Mouse (Mus musculus) kidney, postnatal 36 days (tissue): ENCODE measurements around the gene Ivd.

ENCODE experiments used
- DNase-seq, 2 experiments: peaks; one replicate each; pipeline ENCODE4 v3.0.0; 2021 to 2022; ENCODE audit warnings: mixed read lengths in 2 of 2

The Ivd gene

DNA sequence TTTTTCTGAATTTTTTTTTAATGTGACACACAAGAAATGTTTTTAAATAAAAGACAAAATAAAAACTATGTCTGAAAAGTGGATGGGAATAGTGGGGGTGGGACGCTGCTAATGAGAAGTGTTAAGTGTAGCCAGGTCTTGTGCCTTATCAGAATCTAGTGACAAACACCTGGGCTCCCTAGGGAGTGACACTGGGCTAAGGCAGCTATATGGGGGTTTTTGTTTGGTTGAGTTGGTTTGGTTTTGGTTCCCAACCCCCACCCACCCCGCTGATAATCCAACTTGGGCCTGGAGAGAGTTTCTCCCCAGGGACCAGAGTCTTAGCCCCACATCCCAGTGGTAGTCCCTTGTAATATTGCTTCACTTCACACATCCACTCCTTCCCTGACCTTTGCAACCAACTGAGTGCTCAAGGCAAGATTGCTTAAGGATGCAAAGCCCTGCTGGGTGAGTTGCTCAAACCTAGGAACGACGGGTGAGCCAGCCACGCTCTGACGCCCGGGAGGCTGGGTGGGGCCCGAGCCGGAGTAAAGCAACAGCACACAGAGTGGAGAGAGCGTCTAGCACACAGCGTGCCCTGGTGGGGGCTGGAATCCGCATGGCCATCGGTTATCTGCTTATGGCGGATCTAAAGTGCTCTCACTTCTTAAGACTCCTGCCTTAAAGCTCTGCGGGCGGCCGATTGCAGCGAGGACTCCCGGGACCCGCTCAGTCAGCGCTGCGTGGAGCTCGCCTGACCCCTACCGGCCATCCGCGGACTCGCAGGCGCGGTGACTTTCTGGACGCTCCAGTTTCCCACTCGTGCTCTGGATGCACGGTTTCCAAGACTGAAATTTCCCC is 21.3 kb downstream of the Ivd start:
- peak; percentile 77 to 93 for DNase-seq

DNA sequence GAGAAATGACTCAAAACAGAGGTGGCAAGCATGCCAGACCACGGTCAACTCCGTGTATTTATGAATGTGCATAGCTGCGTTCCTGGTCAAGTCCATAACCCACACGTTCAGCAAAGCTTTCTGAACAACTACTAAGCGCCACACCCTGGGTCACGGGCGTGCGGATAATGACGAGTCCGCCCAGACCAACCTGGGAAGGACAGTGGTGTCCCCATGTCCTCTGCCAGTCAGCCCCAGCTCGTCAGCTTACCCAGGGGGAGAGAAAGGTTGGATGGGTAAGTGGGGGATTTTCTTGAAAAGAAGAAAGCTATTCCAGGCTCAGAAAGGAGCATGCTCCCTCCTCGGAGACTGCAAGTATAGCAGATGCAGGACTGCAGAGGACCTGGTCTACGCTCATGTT is 25.7 kb downstream of the Ivd start:
- DNase-seq: no peak

DNA sequence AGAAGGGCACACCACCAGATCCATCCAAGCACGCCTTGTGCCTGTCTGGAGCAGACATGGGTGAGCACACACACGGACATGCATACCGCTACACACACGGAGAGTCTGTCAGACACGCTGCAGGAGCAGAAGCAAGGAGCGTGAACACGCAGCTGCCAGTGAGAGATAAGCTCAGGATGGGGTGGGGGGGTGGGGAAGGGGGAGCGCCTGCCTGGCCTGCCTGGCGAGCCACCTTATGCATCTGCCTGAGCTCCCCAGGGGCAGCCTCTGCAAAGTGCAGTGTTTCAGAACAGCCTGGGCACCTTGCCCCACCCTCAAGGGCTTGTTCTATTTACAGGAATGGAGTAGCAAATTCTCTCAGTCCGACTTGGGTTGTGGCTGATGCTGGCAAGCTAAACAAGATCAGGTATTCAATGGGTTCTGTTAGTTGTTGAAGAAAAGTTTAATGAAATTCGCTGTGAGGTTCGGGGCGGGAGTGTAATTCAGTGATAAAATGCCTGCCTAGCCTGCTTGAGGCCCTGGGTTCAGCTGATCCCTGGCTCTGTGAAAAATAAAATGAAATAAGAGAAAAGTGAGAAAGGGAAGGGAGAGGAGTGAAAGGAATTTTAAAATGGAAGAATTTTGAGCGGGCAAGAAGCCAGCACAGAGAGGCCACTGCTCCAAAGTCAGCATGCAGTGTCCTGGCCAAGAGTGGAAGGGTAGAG is 26.2 kb downstream of the Ivd start:
- DNase-seq: peak in 1 of 2 experiments; percentile 36

DNA sequence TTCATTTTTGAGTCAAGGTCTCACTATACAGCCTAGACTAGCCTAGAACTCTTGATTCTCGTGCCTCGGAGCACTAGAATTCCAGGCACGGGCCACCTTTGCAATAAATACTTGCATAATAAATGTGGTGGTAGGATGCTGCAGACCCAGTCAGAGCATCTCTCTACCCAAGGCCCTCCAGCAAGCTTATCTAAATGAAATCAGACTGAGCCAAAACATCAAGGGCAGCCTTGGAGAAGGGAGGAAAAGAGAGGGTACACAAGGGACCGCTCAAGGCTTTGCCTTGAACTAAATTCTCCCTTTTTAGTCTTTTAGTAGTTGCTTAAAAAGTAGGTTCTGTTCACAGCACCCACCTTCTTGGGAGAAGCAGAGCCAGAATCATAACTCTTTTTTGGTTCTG is 29.4 kb downstream of the Ivd start:
- DNase-seq: no peak

DNA sequence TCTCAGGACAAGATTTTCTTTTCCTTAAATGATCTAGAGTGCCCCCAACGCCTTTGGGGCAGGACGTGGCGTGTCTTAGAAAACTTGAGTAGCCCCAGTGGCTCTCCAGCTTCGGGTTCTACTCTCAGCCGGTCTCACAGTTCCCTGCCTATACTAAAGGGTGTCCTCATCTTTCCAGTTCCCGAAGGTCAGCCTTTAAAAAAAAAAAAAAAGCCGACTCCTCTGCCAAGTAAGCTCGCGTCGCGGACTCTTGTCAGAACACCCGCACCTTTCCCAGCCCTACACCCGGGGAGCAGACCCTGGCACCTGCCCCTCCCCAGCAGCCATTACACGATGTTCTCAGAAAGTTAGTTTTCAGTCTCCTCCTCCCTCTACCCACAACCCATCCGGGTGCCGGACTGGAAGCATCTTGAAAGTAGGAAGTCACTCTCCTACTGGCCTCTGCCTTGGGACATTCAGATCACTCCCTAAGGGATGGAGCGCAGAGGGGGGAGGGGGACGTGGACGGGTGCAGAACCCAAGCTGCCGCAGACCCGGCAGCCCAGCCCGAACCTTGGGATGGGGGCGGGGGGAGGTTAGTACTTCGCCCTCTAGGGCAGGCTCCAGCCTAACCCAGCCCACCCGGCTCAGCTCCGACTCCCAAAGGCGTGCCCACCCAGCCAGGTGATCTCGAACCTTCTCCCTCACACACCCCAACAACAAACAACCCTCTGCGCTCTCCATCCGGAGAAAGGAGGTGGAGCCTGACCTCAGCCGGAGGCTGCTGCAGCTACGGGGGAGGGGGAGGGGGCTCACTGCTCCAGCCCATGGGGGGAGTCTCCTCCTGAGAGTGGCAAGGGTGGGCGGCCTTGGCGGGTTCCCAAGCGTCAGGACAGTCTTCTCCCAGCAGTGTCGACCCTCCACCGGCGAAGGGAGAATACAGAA is 34.5 kb downstream of the Ivd start:
- DNase-seq: peak in 1 of 2 experiments; percentile 59

DNA sequence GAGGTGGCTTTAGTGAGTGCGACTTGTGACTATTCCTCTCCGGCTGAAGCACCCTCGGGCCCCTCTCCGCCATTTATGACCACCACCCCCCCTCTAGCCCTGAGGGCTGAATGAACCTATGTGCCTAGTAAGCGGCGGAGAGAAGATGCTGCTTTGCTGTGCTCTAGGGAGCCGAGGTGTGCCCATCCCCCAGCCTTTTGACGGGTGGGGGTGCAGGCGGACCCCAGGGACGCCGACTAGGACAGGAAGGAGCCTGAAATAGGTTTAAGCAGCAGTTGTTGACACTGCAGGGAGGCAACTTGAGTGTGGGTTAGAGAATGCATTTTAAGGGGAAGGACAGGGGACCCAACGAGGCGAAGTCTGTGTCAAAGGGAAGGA is 35.1 kb downstream of the Ivd start:
- DNase-seq: no peak

DNA sequence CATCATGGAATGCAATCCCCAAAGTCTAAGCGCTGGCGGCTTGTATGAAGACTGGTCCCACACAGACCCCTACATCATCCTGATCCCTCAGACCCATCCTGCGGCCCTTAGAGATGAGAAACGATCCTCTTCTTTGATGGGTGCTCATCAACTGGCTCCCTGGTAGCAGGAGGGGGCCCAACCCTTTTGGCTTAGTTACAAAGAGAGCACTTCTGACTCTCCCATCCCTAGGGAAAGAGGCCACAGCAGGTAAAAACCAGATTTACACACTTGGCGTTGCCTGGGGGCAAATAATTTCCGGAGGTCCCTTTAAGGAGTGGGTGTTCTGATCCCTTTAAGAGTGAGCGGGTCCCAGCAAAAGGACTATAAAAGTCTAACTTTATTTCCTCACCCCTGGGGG is 35.6 kb downstream of the Ivd start:
- no peak for DNase-seq

DNA sequence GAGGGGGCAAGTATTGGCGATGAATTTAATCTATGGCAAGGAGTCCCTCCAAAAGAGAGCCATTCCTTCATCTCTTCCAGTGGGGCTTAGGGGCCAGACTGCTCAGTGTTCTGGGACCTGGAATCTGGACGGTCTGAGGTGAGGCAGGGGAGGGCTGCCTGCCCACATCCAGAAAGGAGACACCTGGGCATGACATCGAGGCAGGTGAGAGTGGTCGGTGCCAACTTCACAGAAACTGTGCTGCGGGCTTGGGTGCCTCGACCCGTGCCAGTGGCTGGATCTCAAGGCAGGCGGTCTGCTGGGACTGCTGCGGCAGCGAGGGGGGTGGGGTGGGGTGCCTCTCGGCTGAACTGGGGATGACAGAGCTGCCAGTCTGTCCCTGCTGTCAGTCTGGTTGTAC is 36.1 kb downstream of the Ivd start:
- no peak for DNase-seq

DNA sequence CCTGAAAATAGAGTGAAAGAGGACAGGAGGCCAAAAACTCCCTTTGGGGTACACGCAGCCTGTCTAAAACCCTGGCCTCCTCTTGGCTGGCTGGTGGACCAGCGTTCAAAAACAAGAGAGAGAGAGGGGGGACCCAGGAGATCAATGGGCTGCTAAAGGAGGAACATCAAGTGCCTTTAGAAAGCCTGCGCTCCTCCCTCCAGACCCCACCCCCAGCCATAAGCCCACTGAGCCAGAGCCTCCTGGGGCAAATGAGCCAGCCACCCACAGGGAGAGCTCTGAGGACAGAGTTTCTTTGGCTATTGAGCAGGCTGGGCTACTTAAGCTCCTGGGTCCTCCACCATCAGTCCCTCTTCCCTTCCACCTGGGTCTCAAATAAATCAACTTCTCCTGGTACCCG is 37.0 kb downstream of the Ivd start:
- no peak for DNase-seq

DNA sequence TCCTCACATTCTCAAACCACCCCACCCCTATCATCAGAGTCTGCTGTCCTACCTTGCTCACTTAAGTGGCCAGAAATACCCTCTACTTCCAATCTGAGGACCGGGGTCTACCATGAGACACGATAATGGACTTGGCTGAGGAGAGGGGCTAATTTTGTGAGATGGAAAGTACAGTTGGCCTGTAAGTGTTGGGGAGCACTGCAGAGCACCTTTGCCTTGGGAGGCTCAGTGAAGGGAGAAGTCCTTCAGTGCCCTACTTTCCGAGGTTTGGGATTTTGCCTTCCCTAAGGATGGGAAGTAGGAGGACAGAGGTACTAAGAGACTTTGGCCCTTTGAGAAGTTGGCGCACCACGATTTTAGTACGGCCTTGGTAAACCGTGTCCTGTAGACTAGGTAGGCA is 37.6 kb downstream of the Ivd start:
- no peak for DNase-seq

DNA sequence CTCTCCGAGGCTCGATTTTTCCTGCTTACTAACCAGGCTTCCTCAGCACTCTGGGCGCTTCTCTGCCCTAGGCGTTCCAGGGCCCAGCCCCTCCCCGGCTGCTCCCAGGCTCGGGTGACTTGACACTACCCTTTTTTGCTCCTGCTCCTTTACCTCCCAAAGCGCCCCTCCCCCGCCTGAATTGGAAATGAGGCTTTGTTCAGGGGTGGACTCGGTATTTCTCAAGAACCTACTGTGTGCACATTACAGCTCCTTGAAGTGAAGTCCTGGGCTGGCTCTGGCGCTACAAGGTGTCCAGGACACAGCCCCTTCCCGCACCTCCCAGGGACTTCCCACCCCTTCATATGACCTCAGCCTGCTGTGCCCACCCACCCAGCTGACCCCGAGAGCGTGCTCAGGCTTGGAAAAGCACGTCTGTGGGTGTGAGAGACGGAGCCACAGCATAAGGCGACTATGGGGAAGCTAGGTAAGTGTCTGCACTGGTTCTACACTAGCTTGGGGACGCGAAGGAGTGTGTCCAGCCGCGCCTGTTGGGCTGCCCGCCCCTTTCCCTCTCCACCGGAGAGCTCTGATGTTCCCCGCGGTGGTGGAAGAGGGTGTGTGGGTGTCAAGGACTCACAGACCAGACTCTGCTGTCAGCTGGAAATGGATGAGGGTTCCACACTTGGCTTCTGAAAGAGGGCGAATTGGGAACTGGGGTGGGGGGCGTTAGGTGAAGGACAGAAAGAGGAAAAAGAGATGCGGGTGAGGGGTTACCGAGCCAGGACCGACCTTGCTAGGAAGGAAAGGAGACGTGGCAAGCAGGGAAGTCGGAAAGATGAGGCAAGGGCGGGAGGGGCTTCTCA is 38.4 kb downstream of the Ivd start, which contains the start of gene Bahd1:
Gene Bahd1, plus strand, starts transcription at position 397 of the 845 bp plus-strand sequence.
- DNase-seq: peak in 1 of 2 experiments; percentile 64

DNA sequence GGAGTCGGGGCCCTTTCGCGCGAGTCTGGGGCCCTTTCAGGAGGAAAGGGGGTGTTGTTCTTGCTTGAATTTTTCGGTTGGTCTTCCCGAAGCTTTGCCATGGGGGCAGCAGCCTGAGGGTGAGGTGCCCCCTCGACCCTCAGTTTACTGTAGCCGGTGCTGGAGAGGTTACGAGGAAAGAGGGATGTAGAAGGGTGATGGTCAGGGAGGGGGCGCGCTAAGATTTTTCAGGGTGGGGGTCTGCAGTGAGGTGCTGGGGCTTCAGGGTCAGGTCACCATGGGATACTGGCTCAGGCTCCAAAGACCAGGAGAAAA is 39.0 kb downstream of the Ivd start:
- DNase-seq: no peak

DNA sequence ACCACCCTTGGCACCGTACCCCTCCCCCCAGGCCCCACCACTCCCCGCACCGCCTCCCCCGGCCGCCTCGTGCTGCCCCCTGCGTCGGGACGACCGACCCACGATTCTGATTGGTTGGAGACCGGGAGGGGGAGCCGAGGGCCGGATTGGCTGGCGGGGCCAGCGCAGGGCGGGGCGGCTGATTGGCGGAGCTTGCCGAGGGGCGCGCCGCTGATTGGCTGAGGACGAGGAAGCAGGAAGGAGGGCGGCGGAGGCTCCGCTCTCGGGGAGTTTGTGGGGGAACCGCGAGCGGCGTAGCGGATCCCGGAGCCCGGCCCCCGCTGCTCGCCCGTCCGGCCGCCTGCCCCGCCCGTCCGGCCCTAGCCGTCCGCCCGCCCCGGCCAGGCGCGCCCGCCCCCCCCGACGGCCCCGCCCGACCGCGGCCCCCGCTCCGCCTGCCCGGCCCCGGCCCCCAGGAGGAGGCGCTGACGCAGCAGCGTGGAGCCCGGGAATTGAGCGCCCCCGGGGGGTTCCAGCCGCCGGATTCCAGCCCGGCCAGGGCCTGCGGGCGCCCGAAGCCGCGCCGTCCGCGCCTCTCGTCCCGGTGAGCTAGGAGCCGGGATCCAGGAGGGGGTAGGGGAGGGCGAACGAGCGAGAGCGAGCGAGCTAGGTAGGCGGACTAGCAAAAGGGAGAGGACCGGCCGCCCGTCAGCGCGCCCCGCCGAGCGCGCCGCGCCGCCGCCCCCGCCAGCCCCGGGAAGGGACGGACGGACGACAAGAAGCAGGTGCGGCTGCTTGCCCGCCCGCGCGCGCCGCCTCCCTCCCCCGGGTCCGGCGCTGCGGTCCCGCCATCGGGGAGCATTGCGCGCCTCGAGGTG is 39.6 kb downstream of the Ivd start:
- DNase-seq: peak; percentile 98

DNA sequence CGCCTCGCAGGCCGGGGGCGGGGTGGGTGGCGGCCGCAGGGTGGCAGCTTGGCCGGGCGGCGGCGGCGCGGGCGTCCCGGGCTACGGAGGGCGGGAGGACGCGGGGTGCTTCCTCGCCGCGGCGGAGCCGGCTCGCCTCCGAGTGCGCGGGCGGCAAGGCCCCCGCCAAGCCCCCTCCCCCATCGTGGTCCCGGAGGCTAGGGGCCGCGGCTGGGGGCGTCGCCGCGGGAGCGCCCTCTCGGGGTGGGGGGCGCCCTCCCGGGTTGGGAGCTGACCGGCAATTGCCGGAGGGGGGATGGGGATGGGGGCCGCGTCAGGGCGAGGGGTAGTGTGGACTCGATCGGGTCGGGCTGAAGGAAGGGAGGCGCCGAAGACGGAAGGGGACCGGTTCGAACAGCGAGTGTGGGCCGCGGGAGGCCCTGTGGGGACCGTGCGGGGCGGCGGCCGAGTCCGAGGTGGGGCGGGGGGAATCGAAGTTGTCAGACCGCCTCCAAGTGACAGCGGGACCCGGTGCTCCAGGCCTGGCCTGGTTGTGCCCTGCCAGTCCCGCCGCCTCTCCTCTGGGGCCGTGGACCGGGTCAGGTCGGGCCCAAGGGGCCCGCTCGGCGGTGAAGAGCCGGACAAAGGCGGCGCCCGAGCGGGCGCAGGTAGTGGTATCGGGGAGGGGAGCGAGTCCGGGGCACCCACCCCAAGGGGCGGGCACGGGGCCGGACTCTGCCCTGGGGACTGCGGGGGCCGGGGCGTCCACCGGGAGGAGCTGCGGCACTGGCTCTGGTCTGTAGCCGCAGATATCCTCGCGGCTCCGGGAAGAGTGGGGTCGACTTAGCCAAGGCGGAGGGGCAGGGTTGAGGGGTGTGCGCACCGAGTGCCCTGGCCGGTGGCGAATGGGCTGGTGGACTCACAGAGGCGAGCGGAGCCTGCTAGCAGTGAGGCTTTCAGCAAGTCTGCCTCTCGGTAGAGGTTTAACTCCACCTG is 40.6 kb downstream of the Ivd start:
- DNase-seq: peak; percentile 82 to 87

DNA sequence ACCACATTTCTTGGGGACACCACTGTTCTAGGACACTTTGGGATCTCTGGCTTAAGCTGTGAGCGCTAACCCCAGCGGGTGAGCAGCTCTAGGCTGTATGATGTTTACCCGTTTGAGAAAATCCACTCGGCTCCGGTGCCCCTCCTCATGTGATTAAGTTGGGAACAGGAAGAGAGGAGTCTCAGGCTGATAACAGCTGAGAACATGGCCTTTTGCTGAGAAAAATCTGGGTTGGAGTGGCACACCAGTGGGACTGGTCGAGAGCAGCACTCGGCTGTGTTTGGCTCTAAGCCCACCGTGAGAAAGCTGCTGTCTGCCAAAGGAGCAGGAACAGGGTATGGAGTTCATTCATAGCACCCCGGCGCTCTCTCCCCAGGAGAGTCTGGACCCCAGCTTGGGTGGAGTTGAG is 41.6 kb downstream of the Ivd start:
- DNase-seq: peak in 1 of 2 experiments; percentile 55

DNA sequence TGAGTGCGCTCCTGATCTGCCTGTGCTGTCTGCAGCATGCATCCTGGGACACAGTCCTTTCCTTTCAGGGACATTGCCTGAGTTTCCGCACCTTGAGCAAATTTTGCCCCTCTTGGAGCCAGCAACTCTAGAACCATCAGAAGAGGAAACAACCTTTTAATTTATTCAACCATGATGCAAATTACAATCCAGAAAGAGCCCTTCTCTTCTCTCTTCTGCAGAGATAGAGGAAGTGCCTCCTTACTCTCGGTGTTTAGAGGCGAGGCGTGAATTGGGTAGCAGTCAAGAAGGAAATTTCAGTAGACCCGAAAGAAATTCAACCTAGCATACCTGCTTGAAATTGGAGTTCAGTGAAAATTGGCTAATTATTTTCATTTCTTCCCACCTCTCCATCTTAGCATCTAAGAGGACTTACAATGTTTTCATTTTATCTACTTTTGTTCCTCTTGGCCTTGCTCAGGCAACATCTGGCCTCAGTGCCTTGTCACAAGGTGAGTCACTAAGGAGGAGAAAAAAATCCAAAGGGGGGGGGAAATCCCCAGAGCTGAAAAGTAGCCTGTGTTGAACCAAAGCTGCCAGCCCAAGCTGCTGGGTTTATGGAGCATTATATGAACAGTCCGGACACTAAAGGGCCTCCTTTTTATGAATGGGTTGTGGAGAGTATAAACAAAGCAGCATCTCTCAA is 43.8 kb downstream of the Ivd start:
- no peak for DNase-seq

DNA sequence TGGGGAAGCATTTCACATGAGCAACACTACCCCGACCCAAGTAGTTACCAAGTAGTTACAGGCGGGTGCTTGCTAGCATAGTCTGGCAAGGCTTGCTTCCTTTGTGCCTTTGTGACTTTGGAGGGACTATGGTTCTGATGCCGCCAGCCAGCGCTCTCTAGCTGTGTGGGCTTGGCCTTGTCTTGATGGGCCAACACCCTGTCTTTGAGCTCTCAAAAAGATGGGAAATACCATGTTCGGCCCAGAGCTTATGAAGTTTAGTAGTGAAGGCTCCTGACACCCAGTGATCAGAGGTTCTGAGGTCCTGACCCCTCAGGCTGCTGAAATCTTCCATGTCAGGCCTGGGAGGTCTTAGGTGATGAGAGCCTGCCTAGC is 44.4 kb downstream of the Ivd start:
- no peak for DNase-seq

DNA sequence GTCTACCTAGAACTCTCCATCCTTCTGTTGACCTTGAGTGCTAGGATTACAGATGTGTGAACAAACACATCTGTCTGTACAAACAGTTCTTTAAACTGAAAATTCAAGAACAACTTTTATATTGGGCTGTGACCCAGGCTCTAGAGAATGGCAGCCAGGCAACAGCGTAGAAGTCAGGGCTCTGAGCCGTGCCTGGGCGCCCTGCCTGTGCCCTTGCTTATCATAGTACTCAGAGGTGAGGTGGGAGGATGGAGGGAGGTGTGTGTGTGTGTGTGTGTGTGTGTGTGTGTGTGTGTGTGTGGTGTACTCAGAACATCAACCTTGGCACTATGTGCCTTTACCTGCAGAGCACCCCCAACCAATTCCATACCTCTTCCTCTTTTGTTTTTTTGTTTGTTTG is 46.0 kb downstream of the Ivd start:
- DNase-seq: no peak

DNA sequence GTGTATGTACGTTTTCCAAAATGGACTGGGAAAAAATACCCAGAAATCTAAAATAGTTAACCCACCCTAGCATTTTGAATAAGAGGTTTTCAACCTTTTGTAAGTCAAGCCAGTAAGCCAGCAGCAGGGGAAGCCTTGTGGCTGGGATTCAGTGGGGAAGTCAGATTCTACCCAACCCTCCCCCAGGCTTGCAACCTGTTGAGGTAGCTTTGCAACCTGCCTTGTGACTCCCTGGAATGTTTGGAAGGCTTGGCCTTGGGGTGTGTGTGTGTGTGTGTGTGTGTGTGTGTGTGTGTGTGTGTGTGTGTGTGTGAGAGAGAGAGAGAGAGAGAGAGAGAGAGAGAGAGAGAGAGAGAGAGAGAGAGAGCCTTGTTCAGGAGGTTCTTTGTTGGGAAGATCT is 47.4 kb downstream of the Ivd start:
- peak; percentile 42 to 45 for DNase-seq
